Mouse (Mus musculus) lung, embryonic 14.5 days (tissue): ENCODE data around the gene Setx. TPM values are rescaled to one million over a fixed set of nuclear protein-coding genes. Genes with fewer than 3 reads are reported as not detected.
"Not testable (repeated sequence)": the region's sequence is repeated elsewhere in the genome, so short reads cannot be mapped to it uniquely, and the experiment has no call there.

ENCODE experiments used
- ATAC-seq: fragments of 200-750 bp; cut with Nextera tagmentation; 2 replicates; pipeline ENCODE4 v1.8.0; 2017; ENCODE audit warnings: mild to moderate bottlenecking, moderate TSS enrichment, moderate library complexity; ENCODE audit not compliant: insufficient read depth
- DNase-seq: peaks from one replicate; pipeline ENCODE4 v3.0.0-alpha.2; 2015
- H3K27ac ChIP-seq: fragments of 300-500 bp; sonication (generic); 2 replicates; pipeline ENCODE4 v1.5.1; 2014; ENCODE audit warnings: low read depth, mild to moderate bottlenecking, moderate library complexity
- H3K27me3 ChIP-seq: fragments of 300-500 bp; sonication (generic); 2 replicates; pipeline ENCODE4 v1.6.1; 2014; ENCODE audit warnings: low read length, control low read depth; ENCODE audit not compliant: insufficient read depth
- H3K36me3 ChIP-seq: fragments of 300-500 bp; sonication (generic); 2 replicates; pipeline ENCODE4 v1.6.1; 2014; ENCODE audit warnings: control low read depth; ENCODE audit not compliant: insufficient read depth
- H3K4me1 ChIP-seq: fragments of 300-500 bp; sonication (generic); 2 replicates; pipeline ENCODE4 v1.6.1; 2014; ENCODE audit warnings: antibody characterized with exemption, control low read depth; ENCODE audit not compliant: insufficient read depth
- H3K4me2 ChIP-seq: fragments of 300-500 bp; sonication (generic); 2 replicates; pipeline ENCODE4 v1.6.1; 2014; ENCODE audit warnings: mild to moderate bottlenecking
- H3K4me3 ChIP-seq: fragments of 300-500 bp; sonication (generic); 2 replicates; pipeline ENCODE4 v1.5.1; 2014; ENCODE audit warnings: low read depth, low read length
- H3K9ac ChIP-seq: fragments of 300-500 bp; sonication (generic); 2 replicates; pipeline ENCODE4 v1.6.1; 2014
- H3K9me3 ChIP-seq: fragments of 300-500 bp; sonication (generic); 2 replicates; pipeline ENCODE4 v1.6.1; 2016; ENCODE audit warnings: low read depth, low read length, control low read depth
- CTCF ChIP-seq: IDR thresholded peaks from 2 replicates; pipeline ENCODE4 v1.5.1; 2016; ENCODE audit warnings: antibody characterized with exemption, low read depth
- WGBS: fragments of 180-500 bp; shearing (Covaris S2); extraction: QIAGEN DNeasy Blood & Tissue Kit; methylation state at CpG from one replicate; pipeline ENCODE4 v1.1.7; 2014; 5-methylcytosine and 5-hydroxymethylcytosine counted together
- polyA plus RNA-seq: library from polyadenylated mRNA; unstranded; fragments of >200 nt; fragmentation: Nextera tagmentation; extraction: Ambion mirVana; gene quantifications from 2 replicates; pipeline ENCODE4 v1.2.1, GENCODE M21; 2014

Setx gene
- polyA plus RNA-seq, 1 experiment from 2014 or later, result 12.7 TPM

DNA sequence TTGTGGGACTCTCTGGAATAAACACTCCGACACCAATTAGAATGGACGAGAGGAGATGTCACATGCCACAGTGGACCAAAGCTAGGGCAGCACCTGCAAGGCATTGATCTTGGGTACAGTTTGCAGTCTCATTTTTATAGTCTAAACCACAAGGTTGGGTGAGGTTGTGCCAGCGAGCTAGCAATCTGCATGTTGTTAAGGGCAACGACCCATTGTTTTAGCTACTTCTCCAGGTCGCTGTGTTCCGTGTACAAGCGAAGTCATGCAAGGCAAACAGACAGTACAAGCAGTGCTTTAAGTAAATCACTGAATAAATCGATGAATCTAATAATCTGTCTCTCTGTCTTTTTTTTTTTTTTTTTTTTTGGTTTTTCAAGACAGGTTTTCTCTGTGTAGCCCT lies 28.3 kb upstream of the Setx start:
- no peaks in the 10 kb centered on the region for H3K9me3 ChIP-seq
- ATAC-seq (no peak), DNase-seq (no peak)
- TF ChIP-seq CTCF, result no peak
- H3K9ac ChIP-seq, result no peak overlapping the region
- H3K27me3 ChIP-seq, result no peaks in the 10 kb centered on the region
- no peak overlapping the region for H3K27ac ChIP-seq
- no peaks in the 10 kb centered on the region for H3K4me1 ChIP-seq
- H3K36me3 ChIP-seq, result no peaks in the 10 kb centered on the region
- no peak overlapping the region for H3K4me2 ChIP-seq
- WGBS, result 86% methylated on average over 8 of the region's 8 CpGs
- H3K4me3 ChIP-seq, result no peak overlapping the region

DNA sequence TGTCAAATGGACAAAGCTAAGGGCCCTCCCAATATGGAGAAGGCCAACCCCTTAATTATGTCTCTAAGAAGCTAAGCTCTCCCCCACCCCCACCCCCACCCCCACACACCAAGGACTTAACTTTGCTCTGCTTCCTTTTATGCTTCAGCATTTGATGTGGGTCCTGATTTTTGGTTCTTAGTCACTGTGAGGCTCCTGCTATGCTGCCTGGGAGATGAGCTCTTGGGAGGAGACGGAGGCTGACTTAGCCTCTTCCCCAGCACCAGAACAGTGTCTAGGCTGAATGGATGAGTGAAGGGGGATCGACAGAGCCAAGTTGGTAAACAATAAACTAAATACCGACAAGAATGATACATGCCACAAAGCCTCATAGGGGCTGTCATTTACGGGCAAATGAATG lies 27.2 kb upstream of the Setx start:
- H3K9me3 ChIP-seq, result no peaks in the 10 kb centered on the region
- H3K27me3 ChIP-seq, result no peaks in the 10 kb centered on the region
- TF ChIP-seq CTCF, result no peak
- 66% methylated on average over 4 of the region's 4 CpGs for WGBS
- no peak overlapping the region for H3K4me3 ChIP-seq
- ATAC-seq, result no peak
- DNase-seq, result no peak
- H3K27ac ChIP-seq, result no peak overlapping the region
- H3K4me1 ChIP-seq, result no peaks in the 10 kb centered on the region
- no peak overlapping the region for H3K4me2 ChIP-seq
- H3K36me3 ChIP-seq, result no peaks in the 10 kb centered on the region
- H3K9ac ChIP-seq, result no peak overlapping the region

DNA sequence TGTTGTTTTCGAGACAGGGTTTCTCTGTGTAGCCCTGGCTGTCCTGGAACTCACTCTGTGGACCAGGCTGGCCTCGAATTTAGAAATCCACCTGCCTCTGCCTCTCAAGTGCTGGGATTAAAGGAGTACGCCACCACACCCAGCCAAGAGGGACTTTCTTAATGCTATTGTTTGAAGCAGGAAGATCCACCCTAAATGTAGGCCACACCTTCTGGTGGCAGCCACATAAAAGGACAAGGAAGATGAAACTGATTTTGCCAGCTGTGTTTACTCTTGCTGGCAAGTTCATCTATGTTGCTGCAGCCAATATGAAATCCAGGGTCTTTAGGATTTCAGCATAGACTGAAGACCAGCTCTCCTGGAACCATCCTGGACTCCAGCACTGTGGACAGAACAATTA lies 26.5 kb upstream of the Setx start:
- Histone ChIP-seq H3K4me1 (no peaks in the 10 kb centered on the region), H3K27me3 (no peaks in the 10 kb centered on the region), H3K9me3 (no peaks in the 10 kb centered on the region), H3K36me3 (no peaks in the 10 kb centered on the region), H3K4me3 (no peak overlapping the region), H3K27ac (no peak overlapping the region), H3K9ac (no peak overlapping the region), H3K4me2 (no peak overlapping the region)
- DNase-seq (no peak), ATAC-seq (no peak)
- TF ChIP-seq CTCF, result no peak
- WGBS, result 77% methylated on average over 3 of the region's 3 CpGs

DNA sequence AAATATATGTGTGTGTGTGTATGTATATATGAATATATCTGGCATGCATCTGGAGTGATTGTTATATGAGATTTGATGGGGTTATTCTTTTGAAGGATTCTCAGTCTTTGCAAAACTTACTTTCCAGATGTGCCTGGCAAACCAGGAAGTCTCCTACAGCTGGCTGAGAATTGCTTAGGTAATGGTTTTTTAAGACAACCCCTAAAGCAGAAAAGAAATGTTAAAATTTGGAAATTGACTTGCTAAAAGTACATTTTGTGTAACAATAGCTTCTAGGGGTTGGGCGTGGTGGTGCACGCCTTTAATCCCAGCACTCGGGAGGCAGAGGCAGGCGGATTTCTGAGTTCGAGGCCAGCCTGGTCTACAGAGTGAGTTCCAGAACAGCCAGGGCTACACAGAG lies 26.0 kb upstream of the Setx start:
- not testable (repeated sequence) for H3K4me3 ChIP-seq, H3K27ac ChIP-seq, H3K9ac ChIP-seq, H3K27me3 ChIP-seq, H3K9me3 ChIP-seq, H3K4me1 ChIP-seq, ATAC-seq, DNase-seq, H3K36me3 ChIP-seq, H3K4me2 ChIP-seq
- WGBS, result 97% methylated on average over 5 of the region's 5 CpGs

DNA sequence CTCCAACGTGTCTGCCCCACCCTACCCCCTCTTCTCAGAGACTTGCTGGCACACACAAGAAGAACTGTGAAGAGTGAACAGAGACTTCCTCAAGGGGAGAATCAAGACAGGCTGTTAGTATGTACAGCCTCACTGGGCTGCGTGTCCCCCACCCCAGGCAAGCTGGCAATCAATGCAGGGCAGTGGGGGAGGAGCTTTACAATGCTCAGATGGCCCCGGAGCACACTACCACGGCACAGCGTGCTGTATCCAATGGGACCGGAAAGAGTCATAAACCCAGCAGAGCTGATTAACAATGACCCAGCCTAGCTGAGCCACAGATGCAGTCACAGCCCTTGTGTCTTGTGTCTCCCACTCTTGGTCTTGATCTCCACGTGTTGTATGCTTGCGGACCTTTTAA lies 25.2 kb upstream of the Setx start:
- no peak overlapping the region for H3K27ac ChIP-seq
- no peak overlapping the region for H3K4me2 ChIP-seq
- H3K9me3 ChIP-seq, result no peaks in the 10 kb centered on the region
- DNase-seq, result no peak
- 72% methylated on average over 8 of the region's 8 CpGs for WGBS
- no peaks in the 10 kb centered on the region for H3K36me3 ChIP-seq
- H3K4me3 ChIP-seq, result no peak overlapping the region
- no peaks in the 10 kb centered on the region for H3K4me1 ChIP-seq
- ATAC-seq, result no peak
- no peak for TF ChIP-seq CTCF
- H3K27me3 ChIP-seq, result no peaks in the 10 kb centered on the region
- H3K9ac ChIP-seq, result no peak overlapping the region

DNA sequence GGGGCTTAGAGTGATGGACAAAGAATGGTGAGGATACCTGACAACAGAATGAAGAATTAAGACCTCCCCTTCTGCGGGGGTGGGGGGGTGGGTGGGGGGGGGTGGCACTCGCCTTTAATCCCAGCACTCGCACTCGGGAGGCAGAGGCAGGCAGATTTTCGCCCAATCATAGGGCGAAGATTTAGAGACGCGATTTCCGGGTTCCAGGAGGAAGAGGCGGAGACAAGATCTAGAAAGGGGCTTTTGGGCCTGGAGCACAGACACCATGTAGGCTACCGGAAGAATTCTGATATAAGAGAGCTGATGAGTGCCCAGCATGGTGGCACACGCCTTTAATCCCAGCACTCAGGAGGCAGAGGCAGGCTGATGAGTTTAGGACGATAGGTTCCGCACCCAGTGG lies 24.3 kb upstream of the Setx start:
- H3K27ac ChIP-seq, result no peak overlapping the region
- H3K4me1 ChIP-seq, result no peaks in the 10 kb centered on the region
- no peaks in the 10 kb centered on the region for H3K27me3 ChIP-seq
- H3K36me3 ChIP-seq, result no peaks in the 10 kb centered on the region
- no peak overlapping the region for H3K4me2 ChIP-seq
- no peak for DNase-seq
- ATAC-seq, result no peak
- TF ChIP-seq CTCF, result no peak
- no peak overlapping the region for H3K9ac ChIP-seq
- no peaks in the 10 kb centered on the region for H3K9me3 ChIP-seq
- 82% methylated on average over 14 of the region's 14 CpGs for WGBS
- no peak overlapping the region for H3K4me3 ChIP-seq

DNA sequence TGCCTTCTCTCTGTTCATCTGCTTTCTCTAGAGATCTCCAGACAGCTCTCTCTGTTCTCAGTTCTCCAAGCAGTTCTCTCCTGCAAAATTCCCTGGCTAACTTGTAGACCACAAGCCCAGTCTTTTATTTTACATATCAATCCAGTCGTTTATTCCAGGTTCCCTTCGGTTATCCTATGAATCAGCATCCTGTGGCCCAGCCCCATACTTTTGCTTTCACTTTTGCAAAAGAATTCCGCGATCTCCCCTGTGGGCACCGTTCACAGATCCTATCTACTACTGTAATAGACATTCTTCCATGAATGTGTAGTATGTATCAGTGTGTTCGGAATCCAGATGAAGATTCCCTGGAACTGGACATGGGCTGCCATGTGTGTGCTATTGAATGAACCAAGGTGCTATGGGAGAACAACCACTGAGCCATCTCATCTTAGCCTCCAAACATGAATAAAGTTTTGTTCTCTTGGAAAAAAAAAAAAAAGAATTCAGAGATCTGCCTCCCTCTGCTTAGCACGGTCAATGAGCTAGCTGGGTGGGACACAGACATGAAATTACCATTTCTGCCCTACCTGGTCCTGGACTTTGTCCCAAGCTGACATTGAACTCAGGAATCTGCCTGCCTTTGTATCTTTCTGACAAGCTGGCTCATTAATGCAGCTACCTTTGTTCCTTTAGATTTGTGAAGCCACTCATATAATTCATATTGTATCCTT lies 23.0 kb upstream of the Setx start:
- no peak for TF ChIP-seq CTCF
- 67% methylated on average over 7 of the region's 7 CpGs for WGBS
- DNase-seq (peak; percentile 13), ATAC-seq (no peak)
- Histone ChIP-seq H3K9me3 (no peaks in the 10 kb centered on the region), H3K9ac (no peak overlapping the region), H3K4me3 (no peak overlapping the region), H3K4me1 (no peaks in the 10 kb centered on the region), H3K4me2 (peak overlapping the region; percentile 15; the same call in 1 of the 2 replicates), H3K36me3 (no peaks in the 10 kb centered on the region), H3K27me3 (no peaks in the 10 kb centered on the region), H3K27ac (no peak overlapping the region)

DNA sequence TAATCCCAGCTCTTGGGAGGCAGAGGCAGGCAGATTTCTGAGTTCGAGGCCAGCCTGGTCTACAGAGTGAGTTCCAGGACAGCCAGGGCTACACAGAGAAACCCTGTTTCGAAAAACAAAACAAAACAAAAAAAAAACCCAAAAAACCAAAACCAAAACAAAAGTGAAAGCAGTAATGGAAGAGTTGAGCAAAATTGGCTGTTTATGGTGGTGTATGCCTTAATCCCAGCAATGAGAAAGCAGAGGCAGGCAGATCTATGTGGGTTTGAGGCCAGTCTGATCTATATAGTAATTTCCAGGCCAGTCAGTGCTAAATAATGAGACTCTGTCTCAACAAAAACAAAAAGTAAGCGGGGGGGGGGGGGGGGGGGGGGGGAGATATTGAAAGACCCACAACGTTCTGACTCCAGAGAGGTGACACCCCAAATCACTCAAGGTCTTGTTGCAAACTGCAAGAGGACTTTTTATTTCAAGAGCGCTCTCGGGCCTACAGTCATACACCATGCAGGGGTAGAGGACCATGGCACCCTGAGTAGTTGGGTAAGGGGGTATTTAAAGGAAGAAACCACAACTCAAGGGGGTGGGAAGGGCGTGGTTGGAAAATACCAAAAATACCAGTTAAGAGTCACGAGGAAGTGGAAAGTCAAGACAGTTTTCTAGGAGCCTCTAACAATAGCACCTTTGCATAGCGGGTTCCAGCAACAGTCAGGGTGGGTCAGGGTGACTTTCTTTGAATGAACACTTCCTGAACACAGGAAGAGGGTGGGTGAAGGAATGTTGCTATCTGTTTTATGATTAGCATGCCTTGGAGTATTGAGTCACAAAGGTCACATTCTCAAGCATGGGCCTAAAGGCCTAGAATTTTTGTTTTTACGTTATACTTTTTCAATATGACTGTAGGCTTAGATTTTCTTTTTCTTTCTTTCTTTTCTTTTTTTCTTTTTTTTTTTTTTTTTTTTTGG lies 21.3 kb upstream of the Setx start:
- 76% methylated on average over 9 of the region's 10 CpGs for WGBS
- ATAC-seq, H3K9ac ChIP-seq, H3K9me3 ChIP-seq, DNase-seq, H3K36me3 ChIP-seq, H3K27ac ChIP-seq, H3K4me2 ChIP-seq, H3K27me3 ChIP-seq, H3K4me3 ChIP-seq, H3K4me1 ChIP-seq: not testable (repeated sequence)
